Mouse (Mus musculus): Measurements from ENCODE around the gene Dync1i1. TPM values are rescaled to one million over a fixed set of nuclear protein-coding genes. Genes with fewer than 3 reads are reported as not detected.

Gene Dync1i1
- polyA plus RNA-seq, 1 experiment from 2014 or later: not detected

- no peaks in the 10 kb centered on the region for H3K79me2 ChIP-seq (ENCODE audit: inconsistent target)
- 86% methylated on average over 9 of the region's 9 CpGs for WGBS (ENCODE audit: missing documents)
- H3K27ac ChIP-seq: no peak overlapping the region
- H3K4me3 ChIP-seq (ENCODE audit: inconsistent target): no peak overlapping the region
- no peaks in the 10 kb centered on the region for H3K36me3 ChIP-seq (ENCODE audit: inconsistent target)
These were observed 224.5 kb downstream of the Dync1i1 start for GRCm38 (mm10) chr6:5949812-5950392.

GRCm38 (mm10) chr6:5956316-5956913 lies 231.0 kb downstream of the Dync1i1 start:
- H3K4me3 ChIP-seq (ENCODE audit: inconsistent target): no peak overlapping the region
- H3K27ac ChIP-seq: no peak overlapping the region
- H3K36me3 ChIP-seq (ENCODE audit: inconsistent target): no peaks in the 10 kb centered on the region
- 89% methylated on average over 10 of the region's 10 CpGs for WGBS (ENCODE audit: missing documents)
- H3K79me2 ChIP-seq (ENCODE audit: inconsistent target): no peaks in the 10 kb centered on the region

- Histone ChIP-seq H3K27ac (no peak overlapping the region), H3K4me3 (ENCODE audit: inconsistent target) (no peak overlapping the region), H3K36me3 (ENCODE audit: inconsistent target) (no peaks in the 10 kb centered on the region), H3K79me2 (ENCODE audit: inconsistent target) (no peaks in the 10 kb centered on the region)
- 84% methylated on average over 4 of the region's 4 CpGs for WGBS (ENCODE audit: missing documents)
These were observed 235.3 kb downstream of the Dync1i1 start for GRCm38 (mm10) chr6:5960728-5961127.

GRCm38 (mm10) chr6:5961960-5962359 lies 236.5 kb downstream of the Dync1i1 start:
- Histone ChIP-seq H3K4me3 (ENCODE audit: inconsistent target) (no peak overlapping the region), H3K27ac (no peak overlapping the region), H3K36me3 (ENCODE audit: inconsistent target) (no peaks in the 10 kb centered on the region), H3K79me2 (ENCODE audit: inconsistent target) (no peaks in the 10 kb centered on the region)
- WGBS (ENCODE audit: missing documents): 90% methylated on average over 3 of the region's 3 CpGs

- Histone ChIP-seq H3K36me3 (ENCODE audit: inconsistent target) (no peaks in the 10 kb centered on the region), H3K79me2 (ENCODE audit: inconsistent target) (no peaks in the 10 kb centered on the region), H3K4me3 (ENCODE audit: inconsistent target) (no peak overlapping the region), H3K27ac (no peak overlapping the region)
- WGBS (ENCODE audit: missing documents): 92% methylated on average over 7 of the region's 7 CpGs
These were observed 240.9 kb downstream of the Dync1i1 start for GRCm38 (mm10) chr6:5966376-5966775.

- Histone ChIP-seq H3K4me3 (ENCODE audit: inconsistent target) (no peak overlapping the region), H3K36me3 (ENCODE audit: inconsistent target) (no peaks in the 10 kb centered on the region), H3K79me2 (ENCODE audit: inconsistent target) (no peaks in the 10 kb centered on the region), H3K27ac (no peak overlapping the region)
- 93% methylated on average over 8 of the region's 8 CpGs for WGBS (ENCODE audit: missing documents)
These were observed 241.5 kb downstream of the Dync1i1 start for GRCm38 (mm10) chr6:5966806-5967445.

GRCm38 (mm10) chr6:5967545-5967944 lies 242.1 kb downstream of the Dync1i1 start:
- H3K27ac ChIP-seq: no peak overlapping the region
- H3K4me3 ChIP-seq (ENCODE audit: inconsistent target): no peak overlapping the region
- H3K79me2 ChIP-seq (ENCODE audit: inconsistent target): no peaks in the 10 kb centered on the region
- H3K36me3 ChIP-seq (ENCODE audit: inconsistent target): no peaks in the 10 kb centered on the region
- WGBS (ENCODE audit: missing documents): 77% methylated on average over 4 of the region's 4 CpGs

GRCm38 (mm10) chr6:5969613-5970012 lies 244.2 kb downstream of the Dync1i1 start:
- WGBS (ENCODE audit: missing documents): 92% methylated on average over 8 of the region's 8 CpGs
- Histone ChIP-seq H3K79me2 (ENCODE audit: inconsistent target) (no peaks in the 10 kb centered on the region), H3K36me3 (ENCODE audit: inconsistent target) (no peaks in the 10 kb centered on the region), H3K27ac (no peak overlapping the region), H3K4me3 (ENCODE audit: inconsistent target) (no peak overlapping the region)

GRCm38 (mm10) chr6:5976241-5976640 lies 250.8 kb downstream of the Dync1i1 start:
- 56% methylated on average over 4 of the region's 4 CpGs for WGBS (ENCODE audit: missing documents)
- H3K36me3 ChIP-seq (ENCODE audit: inconsistent target): no peaks in the 10 kb centered on the region
- no peak overlapping the region for H3K4me3 ChIP-seq (ENCODE audit: inconsistent target)
- no peak overlapping the region for H3K27ac ChIP-seq
- no peaks in the 10 kb centered on the region for H3K79me2 ChIP-seq (ENCODE audit: inconsistent target)

- 44% methylated on average over 9 of the region's 15 CpGs for WGBS (ENCODE audit: missing documents)
- no peak overlapping the region for H3K4me3 ChIP-seq (ENCODE audit: inconsistent target)
- no peak overlapping the region for H3K27ac ChIP-seq
- H3K79me2 ChIP-seq (ENCODE audit: inconsistent target): no peaks in the 10 kb centered on the region
- no peaks in the 10 kb centered on the region for H3K36me3 ChIP-seq (ENCODE audit: inconsistent target)
These were observed 251.9 kb downstream of the Dync1i1 start for GRCm38 (mm10) chr6:5977238-5977920.

- 90% methylated on average over 5 of the region's 6 CpGs for WGBS (ENCODE audit: missing documents)
- Histone ChIP-seq H3K4me3 (ENCODE audit: inconsistent target) (no peak overlapping the region), H3K36me3 (ENCODE audit: inconsistent target) (no peaks in the 10 kb centered on the region), H3K27ac (no peak overlapping the region), H3K79me2 (ENCODE audit: inconsistent target) (no peaks in the 10 kb centered on the region)
These were observed 265.8 kb downstream of the Dync1i1 start for GRCm38 (mm10) chr6:5991243-5991642.

- H3K4me3 ChIP-seq (ENCODE audit: inconsistent target): no peak overlapping the region
- 90% methylated on average over 25 of the region's 25 CpGs for WGBS (ENCODE audit: missing documents)
- H3K36me3 ChIP-seq (ENCODE audit: inconsistent target): no peaks in the 10 kb centered on the region
- no peak overlapping the region for H3K27ac ChIP-seq
- no peaks in the 10 kb centered on the region for H3K79me2 ChIP-seq (ENCODE audit: inconsistent target)
These were observed 266.6 kb downstream of the Dync1i1 start for GRCm38 (mm10) chr6:5991817-5992755.

GRCm38 (mm10) chr6:5993056-5993455 lies 267.6 kb downstream of the Dync1i1 start:
- 74% methylated on average over 7 of the region's 7 CpGs for WGBS (ENCODE audit: missing documents)
- no peaks in the 10 kb centered on the region for H3K79me2 ChIP-seq (ENCODE audit: inconsistent target)

GRCm38 (mm10) chr6:5997535-5997934 lies 272.1 kb downstream of the Dync1i1 start:
- 40% methylated on average over 6 of the region's 6 CpGs for WGBS (ENCODE audit: missing documents)
- Histone ChIP-seq H3K27ac (no peak overlapping the region), H3K79me2 (ENCODE audit: inconsistent target) (no peaks in the 10 kb centered on the region), H3K4me3 (ENCODE audit: inconsistent target) (no peak overlapping the region), H3K36me3 (ENCODE audit: inconsistent target) (no peaks in the 10 kb centered on the region)

More at GRCm38 (mm10) chr6:5993056-5993455, 267.6 kb downstream of the Dync1i1 start:
- no peak overlapping the region for H3K4me3 ChIP-seq (ENCODE audit: inconsistent target)
- H3K27ac ChIP-seq: no peak overlapping the region
- H3K36me3 ChIP-seq (ENCODE audit: inconsistent target): no peaks in the 10 kb centered on the region
